Mouse (Mus musculus) heart, embryonic 13.5 days (tissue): ENCODE data around the gene Afm. TPM values are rescaled to one million over a fixed set of nuclear protein-coding genes. Genes with fewer than 3 reads are reported as not detected.

Experiments
- ATAC-seq: fragments of 200-750 bp; cut with Nextera tagmentation; 2 replicates; pipeline ENCODE4 v1.8.0; 2017; ENCODE audit warnings: moderate TSS enrichment; ENCODE audit not compliant: insufficient number of reproducible peaks, low FRiP score, low TSS enrichment; ENCODE audit errors: extremely low read depth
- H3K27ac ChIP-seq: fragments of 300-500 bp; sonication (generic); replicated peaks from 2 replicates; pipeline ENCODE4 v1.5.1; 2015; ENCODE audit warnings: moderate library complexity, mild to moderate bottlenecking, inconsistent platforms
- H3K27me3 ChIP-seq: fragments of 300-500 bp; sonication (generic); replicated peaks from 2 replicates; pipeline ENCODE4 v1.6.1; 2015; ENCODE audit warnings: mild to moderate bottlenecking, inconsistent platforms
- H3K36me3 ChIP-seq: fragments of 300-500 bp; sonication (generic); 2 replicates; pipeline ENCODE4 v1.6.1; 2015; ENCODE audit warnings: mild to moderate bottlenecking, inconsistent platforms
- H3K4me1 ChIP-seq: fragments of 300-500 bp; sonication (generic); 2 replicates; pipeline ENCODE4 v1.6.1; 2015; ENCODE audit warnings: inconsistent platforms
- H3K4me2 ChIP-seq: fragments of 300-500 bp; sonication (generic); 2 replicates; pipeline ENCODE4 v1.6.1; 2015; ENCODE audit warnings: inconsistent platforms, mild to moderate bottlenecking, moderate library complexity
- H3K4me3 ChIP-seq: fragments of 300-500 bp; sonication (generic); 2 replicates; pipeline ENCODE4 v1.5.1; 2015; ENCODE audit warnings: moderate library complexity, mild to moderate bottlenecking, inconsistent platforms
- H3K9ac ChIP-seq: fragments of 300-500 bp; sonication (generic); 2 replicates; pipeline ENCODE4 v1.6.1; 2015; ENCODE audit warnings: inconsistent platforms, mild to moderate bottlenecking, moderate library complexity
- H3K9me3 ChIP-seq: fragments of 300-500 bp; sonication (generic); 2 replicates; pipeline ENCODE4 v1.6.1; 2016; ENCODE audit warnings: inconsistent platforms
- WGBS: fragments of 180-500 bp; shearing (Covaris S2); methylation state at CpG from one replicate; pipeline ENCODE4 v1.1.7; 2015; ENCODE audit warnings: mixed read lengths; 5-methylcytosine and 5-hydroxymethylcytosine counted together
- polyA plus RNA-seq: library from polyadenylated mRNA; unstranded; fragments of >200 nt; fragmentation: Nextera tagmentation; extraction: Ambion mirVana; gene quantifications from 2 replicates; pipeline ENCODE4 v1.2.1, GENCODE M21; 2015

Afm gene
- polyA plus RNA-seq, 1 experiment from 2014 or later, result 0.13 TPM

DNA sequence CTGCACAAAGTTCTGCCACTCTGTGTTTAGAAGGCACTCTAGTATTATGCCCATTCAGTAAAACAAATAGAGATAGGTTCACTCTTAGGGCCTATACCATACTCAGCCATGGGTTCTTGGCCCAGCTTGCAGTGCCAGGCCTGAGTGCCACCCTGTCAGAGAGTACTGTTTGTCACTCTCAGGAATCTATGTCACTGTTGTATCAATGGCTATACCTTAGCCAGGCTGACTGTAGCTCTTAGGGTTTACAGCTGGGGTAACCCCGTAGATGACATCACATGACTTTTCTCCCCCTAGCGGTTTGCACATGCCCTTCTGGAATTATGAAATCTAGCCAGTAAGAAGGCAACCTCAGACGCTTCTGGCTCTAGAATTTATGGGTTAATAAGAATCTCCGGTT, 24.4 kb upstream of the Afm start:
- ATAC-seq, result no peak
- 81% methylated on average over 4 of the region's 4 CpGs for WGBS
- Histone ChIP-seq H3K4me1 (peaks cover 10% of the 10 kb centered on the region; the same call in 1 of the 2 replicates), H3K27me3 (peaks cover 3% of the 10 kb centered on the region; the same call in 1 of the 2 replicates), H3K9me3 (no peaks in the 10 kb centered on the region), H3K9ac (no peak overlapping the region), H3K27ac (no peak overlapping the region), H3K4me3 (no peak overlapping the region), H3K4me2 (no peak overlapping the region), H3K36me3 (no peaks in the 10 kb centered on the region)

DNA sequence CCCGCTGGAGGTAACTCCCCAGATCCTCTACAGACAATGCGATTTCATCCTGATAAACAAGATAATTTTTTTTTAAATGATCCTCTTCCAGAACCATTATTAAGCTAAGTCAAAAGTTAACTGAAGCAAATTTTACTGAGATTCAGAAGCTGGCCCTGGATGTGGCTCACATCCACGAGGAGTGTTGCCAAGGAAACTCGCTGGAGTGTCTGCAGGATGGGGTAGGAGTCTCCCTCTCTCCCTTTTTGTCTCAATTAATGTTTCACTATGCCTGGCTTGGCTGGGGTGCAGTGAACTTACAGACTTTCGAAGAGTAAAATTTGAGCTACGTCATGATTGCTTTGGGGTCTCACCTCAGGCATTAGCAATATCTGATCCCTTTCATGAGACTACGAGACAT, 19.2 kb upstream of the Afm start:
- H3K27ac ChIP-seq, result no peak overlapping the region
- peaks cover 7% of the 10 kb centered on the region; the same call in 1 of the 2 replicates for H3K4me1 ChIP-seq
- H3K4me3 ChIP-seq, result no peak overlapping the region
- 74% methylated on average over 7 of the region's 7 CpGs for WGBS
- H3K9me3 ChIP-seq, result no peaks in the 10 kb centered on the region
- peaks cover 3% of the 10 kb centered on the region; the same call in 1 of the 2 replicates for H3K27me3 ChIP-seq
- H3K36me3 ChIP-seq, result no peaks in the 10 kb centered on the region
- no peak overlapping the region for H3K9ac ChIP-seq
- H3K4me2 ChIP-seq, result no peak overlapping the region
- ATAC-seq, result no peak

DNA sequence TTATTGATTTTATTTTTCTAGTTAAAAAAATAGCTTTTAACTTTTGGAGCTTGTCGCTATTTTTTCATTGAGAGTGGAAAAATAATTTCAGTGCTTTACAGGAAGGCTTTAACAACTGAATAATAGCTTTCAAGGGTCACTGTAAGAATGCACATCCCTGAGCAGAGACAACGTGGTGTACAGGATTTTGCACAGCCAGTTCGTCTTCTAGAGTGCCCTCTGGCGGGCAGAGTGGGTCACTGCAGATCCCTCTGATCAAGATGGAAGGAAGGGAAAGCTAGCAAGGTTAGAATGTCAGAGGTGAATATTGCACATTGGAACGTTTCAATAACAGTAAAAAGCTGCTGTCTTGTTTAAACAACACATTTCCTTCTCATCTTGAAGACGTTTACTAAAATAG, 18.0 kb upstream of the Afm start:
- Histone ChIP-seq H3K27me3 (peaks cover 3% of the 10 kb centered on the region; the same call in 1 of the 2 replicates), H3K4me2 (no peak overlapping the region), H3K4me1 (peaks cover 7% of the 10 kb centered on the region; the same call in 1 of the 2 replicates), H3K27ac (no peak overlapping the region), H3K4me3 (no peak overlapping the region), H3K9ac (no peak overlapping the region), H3K36me3 (no peaks in the 10 kb centered on the region), H3K9me3 (no peaks in the 10 kb centered on the region)
- WGBS, result 5% methylated on average over 6 of the region's 6 CpGs
- no peak for ATAC-seq

DNA sequence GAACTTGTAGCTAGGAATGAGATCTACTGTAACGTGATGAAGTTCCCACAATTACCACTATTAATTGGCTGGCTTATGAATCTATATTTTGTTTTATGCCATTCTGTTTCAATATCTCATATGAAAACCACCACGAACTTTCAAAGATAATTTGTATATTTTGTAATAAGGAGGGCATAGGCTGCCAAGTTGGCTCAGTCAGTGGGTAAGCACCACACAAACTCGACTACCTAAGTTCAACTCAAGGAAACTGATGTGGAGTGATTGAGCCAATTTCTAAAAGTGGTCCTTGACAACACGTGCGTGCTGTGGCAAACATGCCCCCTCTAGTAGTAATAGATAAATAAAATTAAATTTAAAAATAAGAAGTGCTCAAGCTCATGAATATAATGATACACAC, 17.0 kb upstream of the Afm start:
- peaks cover 3% of the 10 kb centered on the region; the same call in 1 of the 2 replicates for H3K27me3 ChIP-seq
- no peak for ATAC-seq
- H3K4me3 ChIP-seq, result no peak overlapping the region
- WGBS, result 80% methylated on average over 5 of the region's 5 CpGs
- no peak overlapping the region for H3K27ac ChIP-seq
- no peaks in the 10 kb centered on the region for H3K36me3 ChIP-seq
- H3K9me3 ChIP-seq, result no peaks in the 10 kb centered on the region
- H3K9ac ChIP-seq, result no peak overlapping the region
- H3K4me2 ChIP-seq, result no peak overlapping the region
- peaks cover 5% of the 10 kb centered on the region; the same call in 1 of the 2 replicates for H3K4me1 ChIP-seq

DNA sequence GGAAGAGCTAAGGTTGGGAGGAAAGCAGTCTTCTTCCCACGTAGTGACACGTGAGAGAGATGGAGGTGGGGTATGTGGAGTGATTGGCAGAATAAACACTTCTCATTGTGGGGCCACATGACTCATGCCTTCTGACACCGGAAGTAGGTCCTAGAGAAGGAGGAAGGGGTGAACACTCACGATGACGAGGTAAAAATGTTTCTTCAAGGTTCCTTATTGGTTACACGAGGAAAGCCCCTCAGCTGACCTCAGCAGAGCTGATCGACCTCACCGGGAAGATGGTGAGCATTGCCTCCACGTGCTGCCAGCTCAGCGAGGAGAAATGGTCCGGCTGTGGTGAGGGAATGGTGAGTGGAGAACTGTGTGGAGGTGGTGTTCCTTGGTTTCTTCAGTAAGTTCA, 14.0 kb upstream of the Afm start:
- H3K9me3 ChIP-seq, result no peaks in the 10 kb centered on the region
- WGBS, result 70% methylated on average over 11 of the region's 11 CpGs
- no peak for ATAC-seq
- H3K9ac ChIP-seq, result no peak overlapping the region
- H3K36me3 ChIP-seq, result no peaks in the 10 kb centered on the region
- H3K27ac ChIP-seq, result no peak overlapping the region
- H3K27me3 ChIP-seq, result no peaks in the 10 kb centered on the region
- no peaks in the 10 kb centered on the region for H3K4me1 ChIP-seq
- no peak overlapping the region for H3K4me2 ChIP-seq
- H3K4me3 ChIP-seq, result no peak overlapping the region

DNA sequence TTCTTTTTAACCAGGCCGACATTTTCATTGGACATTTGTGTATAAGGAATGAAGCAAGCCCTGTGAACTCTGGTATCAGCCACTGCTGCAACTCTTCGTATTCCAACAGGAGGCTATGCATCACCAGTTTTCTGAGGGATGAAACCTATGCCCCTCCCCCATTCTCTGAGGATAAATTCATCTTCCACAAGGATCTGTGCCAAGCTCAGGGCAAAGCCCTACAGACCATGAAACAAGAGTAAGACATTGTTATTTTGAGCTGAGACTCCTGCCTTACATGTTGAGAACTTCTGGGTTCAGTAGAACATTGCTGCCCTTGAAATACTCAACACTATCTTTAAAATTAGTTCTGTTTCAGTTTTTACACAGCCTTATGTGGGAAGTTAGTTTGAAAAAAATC, 12.2 kb upstream of the Afm start:
- ATAC-seq, result no peak
- Histone ChIP-seq H3K36me3 (no peaks in the 10 kb centered on the region), H3K9ac (no peak overlapping the region), H3K4me1 (no peaks in the 10 kb centered on the region), H3K27me3 (no peaks in the 10 kb centered on the region), H3K4me3 (no peak overlapping the region), H3K4me2 (no peak overlapping the region), H3K9me3 (no peaks in the 10 kb centered on the region), H3K27ac (no peak overlapping the region)
- 43% methylated on average over 2 of the region's 2 CpGs for WGBS

DNA sequence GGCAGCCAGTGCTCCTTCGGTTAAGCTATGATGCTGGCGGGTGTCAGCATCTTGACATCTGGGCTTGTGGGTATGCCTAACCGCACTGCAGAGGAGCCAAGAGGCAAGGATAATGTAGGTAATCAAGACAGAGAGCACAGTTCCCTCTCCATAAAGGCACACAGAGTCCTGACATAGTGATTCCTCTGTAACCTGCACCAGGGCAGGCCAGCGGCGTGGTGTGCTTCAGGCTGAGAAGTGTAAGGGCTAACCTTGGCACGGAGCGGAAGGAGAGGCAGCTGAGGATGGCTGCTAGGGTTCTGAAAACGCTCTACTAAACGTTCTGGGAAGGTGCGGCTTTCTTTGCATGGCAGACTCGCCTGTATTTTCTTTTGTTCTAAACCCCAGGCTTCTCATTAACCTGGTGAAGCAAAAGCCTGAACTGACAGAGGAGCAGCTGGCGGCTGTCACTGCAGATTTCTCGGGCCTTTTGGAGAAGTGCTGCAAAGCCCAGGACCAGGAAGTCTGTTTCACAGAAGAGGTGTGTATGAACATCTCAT, 11.3 kb upstream of the Afm start:
- 57% methylated on average over 13 of the region's 13 CpGs for WGBS
- H3K4me2 ChIP-seq, result no peak overlapping the region

DNA sequence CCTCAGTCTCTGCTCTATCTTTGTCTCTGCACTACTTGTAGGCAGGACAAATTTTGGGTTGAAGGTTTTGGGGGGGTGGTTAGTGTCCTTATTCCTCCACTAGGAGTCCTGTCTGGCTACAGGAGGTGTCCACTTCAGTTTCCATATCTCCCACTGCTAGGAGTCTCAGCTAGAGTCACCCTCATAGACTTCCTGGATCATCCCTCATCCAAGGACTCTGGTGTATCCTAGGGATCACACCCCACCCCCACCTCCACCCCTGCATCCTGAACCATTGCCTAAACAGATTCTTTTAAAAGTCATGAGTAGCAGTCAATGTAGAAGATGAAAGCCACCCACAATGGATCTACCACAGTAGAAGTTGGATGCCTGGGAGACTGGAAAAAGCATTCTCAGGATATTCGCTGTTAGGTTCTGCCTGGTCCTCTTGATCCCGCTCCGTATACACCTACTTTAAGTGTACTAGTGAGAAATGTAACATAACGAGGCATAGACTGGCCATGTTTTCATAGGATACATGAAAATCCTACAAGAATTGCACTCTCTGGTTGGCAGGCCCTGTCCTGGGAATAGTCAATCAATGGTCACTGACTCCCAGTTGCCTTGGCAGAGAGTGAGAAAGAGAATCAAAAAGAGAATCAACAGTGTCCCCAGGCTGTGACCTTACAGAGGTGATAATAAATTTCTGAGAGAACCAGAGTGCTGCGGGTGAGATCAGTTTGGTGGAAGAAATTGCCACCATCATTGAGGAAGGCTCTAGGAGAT, 8.7 kb upstream of the Afm start:
- Histone ChIP-seq H3K4me3 (no peak overlapping the region), H3K36me3 (no peaks in the 10 kb centered on the region), H3K9ac (no peak overlapping the region), H3K9me3 (no peaks in the 10 kb centered on the region), H3K4me2 (no peak overlapping the region), H3K27me3 (no peaks in the 10 kb centered on the region), H3K27ac (no peak overlapping the region), H3K4me1 (no peaks in the 10 kb centered on the region)
- WGBS, result 76% methylated on average over 5 of the region's 5 CpGs
- no peak for ATAC-seq

More for the DNA sequence above, 11.3 kb upstream of the Afm start:
- no peak for ATAC-seq
- H3K9me3 ChIP-seq, result no peaks in the 10 kb centered on the region
- H3K27me3 ChIP-seq, result no peaks in the 10 kb centered on the region
- H3K4me1 ChIP-seq, result no peaks in the 10 kb centered on the region
- no peak overlapping the region for H3K27ac ChIP-seq
- H3K9ac ChIP-seq, result no peak overlapping the region
- H3K4me3 ChIP-seq, result no peak overlapping the region
- no peaks in the 10 kb centered on the region for H3K36me3 ChIP-seq

DNA sequence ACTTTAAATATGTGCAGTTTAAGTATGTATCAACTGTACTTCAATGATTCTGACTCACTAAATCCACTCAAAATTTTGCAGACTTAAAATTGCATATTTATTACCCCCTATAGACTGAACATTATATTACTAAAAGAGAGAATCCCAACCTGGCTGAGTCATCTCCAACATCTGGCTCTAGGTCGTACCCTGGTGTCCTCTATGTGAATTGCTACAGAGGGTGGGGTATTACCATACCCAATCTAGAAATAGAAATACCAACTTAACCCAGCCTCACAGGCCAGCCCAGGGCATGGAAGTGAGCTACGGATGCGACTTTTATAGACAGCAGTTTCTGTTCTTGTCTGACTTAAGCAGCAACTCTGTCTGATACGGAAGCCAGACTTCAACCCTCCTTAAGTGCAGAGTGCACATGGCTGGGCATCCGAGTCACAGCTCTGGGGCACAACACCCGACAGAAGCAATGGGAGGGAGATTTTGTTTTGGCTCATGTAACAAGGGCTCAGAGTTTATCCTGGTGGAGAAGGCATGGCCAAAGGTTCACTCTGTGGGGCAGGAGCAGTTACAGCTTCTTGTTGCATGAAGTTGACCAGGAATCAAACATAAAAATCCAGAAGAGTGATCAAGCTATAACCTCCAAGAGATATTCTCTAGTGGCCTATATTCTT, 6.3 kb upstream of the Afm start:
- ATAC-seq, result no peak
- H3K4me3 ChIP-seq, result no peak overlapping the region
- no peaks in the 10 kb centered on the region for H3K9me3 ChIP-seq
- H3K27ac ChIP-seq, result no peak overlapping the region
- H3K4me1 ChIP-seq, result no peaks in the 10 kb centered on the region
- no peaks in the 10 kb centered on the region for H3K36me3 ChIP-seq
- 68% methylated on average over 6 of the region's 6 CpGs for WGBS
- H3K27me3 ChIP-seq, result no peaks in the 10 kb centered on the region
- H3K4me2 ChIP-seq, result no peak overlapping the region
- H3K9ac ChIP-seq, result no peak overlapping the region

DNA sequence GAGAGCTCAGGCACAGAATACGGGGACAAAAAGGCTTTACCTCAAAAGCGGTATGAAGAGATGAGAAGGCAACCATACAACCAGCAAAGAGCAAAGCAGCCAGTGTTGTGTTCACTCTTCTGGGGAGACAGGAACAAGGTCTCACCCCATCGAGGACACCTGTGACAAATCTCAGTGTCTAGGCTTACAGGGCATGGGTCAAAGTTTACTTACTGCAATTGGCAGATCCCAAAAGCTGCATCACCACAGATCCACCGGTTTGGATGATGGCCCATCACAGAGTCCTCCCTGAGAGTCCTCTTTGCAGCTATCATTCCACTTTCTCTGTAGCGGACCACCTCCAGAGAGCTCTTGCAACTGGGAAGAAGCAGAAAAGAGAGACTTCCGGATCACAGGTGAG, 3.2 kb upstream of the Afm start:
- H3K9me3 ChIP-seq, result no peaks in the 10 kb centered on the region
- no peak overlapping the region for H3K4me2 ChIP-seq
- H3K9ac ChIP-seq, result no peak overlapping the region
- H3K36me3 ChIP-seq, result no peaks in the 10 kb centered on the region
- no peak for ATAC-seq
- H3K4me1 ChIP-seq, result no peaks in the 10 kb centered on the region
- WGBS, result 81% methylated on average over 6 of the region's 6 CpGs
- no peaks in the 10 kb centered on the region for H3K27me3 ChIP-seq
- H3K27ac ChIP-seq, result no peak overlapping the region
- no peak overlapping the region for H3K4me3 ChIP-seq

DNA sequence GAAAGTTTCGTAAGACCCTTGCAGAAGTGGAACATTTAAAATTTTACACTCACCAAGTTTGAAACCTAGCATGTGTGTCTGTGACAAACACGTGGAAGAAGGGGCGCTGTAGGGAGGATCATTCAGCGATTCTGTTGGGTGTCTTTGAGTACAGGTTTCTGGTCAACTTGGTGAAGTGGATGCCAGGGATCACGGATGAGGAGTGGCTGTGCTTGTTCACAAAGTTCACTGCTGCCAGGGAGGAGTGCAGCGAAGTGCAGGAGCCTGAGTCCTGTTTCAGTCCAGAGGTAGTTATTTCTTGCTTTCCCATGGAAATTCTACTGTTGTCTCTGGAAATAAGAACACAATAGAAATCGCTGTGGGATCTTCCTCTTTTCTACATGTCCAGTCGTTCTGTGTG, 32.5 kb downstream of the Afm start:
- 75% methylated on average over 8 of the region's 8 CpGs for WGBS
- Histone ChIP-seq H3K4me2 (no peak overlapping the region), H3K27me3 (no peaks in the 10 kb centered on the region), H3K36me3 (no peaks in the 10 kb centered on the region), H3K9ac (no peak overlapping the region), H3K27ac (no peak overlapping the region), H3K9me3 (no peaks in the 10 kb centered on the region), H3K4me1 (no peaks in the 10 kb centered on the region), H3K4me3 (no peak overlapping the region)
- ATAC-seq, result no peak
